Mouse (Mus musculus) kidney, postnatal 25 days (tissue): ENCODE results near the gene Noa1.

ENCODE experiments used
- DNase-seq, 2 experiments: peaks; one replicate each; pipeline ENCODE4 v3.0.0; 2021; ENCODE audit warnings: mixed read lengths in 2 of 2

The Noa1 gene

DNA sequence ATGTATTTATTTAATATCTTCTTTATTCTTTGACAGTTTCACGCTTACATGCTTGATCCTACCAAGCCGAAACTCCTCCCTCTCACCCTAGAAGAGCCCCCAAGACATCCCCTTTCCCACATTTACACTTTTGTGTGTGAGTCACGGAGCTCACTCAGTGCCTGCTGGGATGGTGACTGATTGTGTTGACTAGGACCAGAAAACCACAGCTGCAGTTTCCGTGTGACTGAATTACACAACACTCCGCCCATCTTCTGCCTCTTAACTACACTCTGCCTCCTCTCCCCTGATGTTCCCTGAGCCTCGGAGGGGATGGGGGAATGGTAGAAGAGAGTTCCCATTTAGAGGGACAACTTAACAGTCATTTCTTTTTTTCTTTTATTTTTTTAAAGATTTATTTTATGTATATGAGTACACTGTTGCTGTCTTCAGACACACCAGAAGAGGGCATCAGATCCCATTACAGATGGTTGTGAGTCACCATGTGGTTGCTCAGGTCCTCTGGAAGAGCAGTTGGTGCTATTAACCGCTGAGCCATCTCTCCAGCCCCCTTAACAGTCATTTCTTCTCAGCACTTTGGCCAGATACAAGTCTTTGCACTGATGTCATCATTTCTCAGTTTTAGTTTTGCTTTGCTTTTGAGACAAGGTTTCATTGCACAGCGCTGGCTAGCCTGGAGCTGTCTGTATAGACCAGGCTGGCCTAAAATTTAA, 57.6 kb downstream of the Noa1 start:
- no peak for DNase-seq

DNA sequence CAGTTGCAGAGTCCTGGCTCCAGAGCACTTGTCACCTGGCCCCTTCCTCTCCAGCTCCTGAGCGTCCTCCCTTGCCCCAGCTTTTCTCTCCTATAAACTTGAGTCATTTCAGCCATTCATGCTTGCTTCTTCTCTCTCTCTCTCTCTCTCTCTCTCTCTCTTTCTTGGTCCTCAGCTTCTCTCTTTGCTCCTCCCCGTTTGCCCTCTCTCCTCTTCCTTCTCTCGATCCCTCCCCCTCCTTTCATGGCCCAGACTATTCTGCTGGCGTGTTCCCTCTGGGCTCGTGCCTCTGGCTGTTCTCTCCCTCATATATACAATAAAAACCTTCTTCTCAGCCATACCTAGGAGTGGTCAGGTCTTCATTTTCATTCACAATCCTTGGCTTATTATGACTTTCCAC, 58.2 kb downstream of the Noa1 start:
- DNase-seq: no peak

DNA sequence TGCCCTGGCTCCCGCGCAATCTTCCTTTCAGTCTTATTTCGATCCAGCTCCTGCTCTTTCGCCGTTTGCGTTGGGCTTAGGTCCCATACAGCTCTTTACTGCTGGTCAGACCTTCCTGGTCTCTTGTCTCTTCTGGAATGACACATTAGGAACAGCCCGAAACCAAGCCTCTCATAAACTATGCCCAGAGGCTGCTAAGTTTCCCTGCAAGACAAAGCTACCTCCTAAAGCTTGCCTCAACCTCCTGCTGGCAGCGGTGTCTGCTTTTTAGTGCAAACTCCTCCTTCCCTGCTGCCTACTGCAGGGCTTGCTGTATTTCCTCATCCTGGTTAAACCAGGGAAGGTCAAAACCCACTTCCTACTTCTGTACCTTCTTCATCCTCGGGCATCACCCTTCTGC, 59.8 kb downstream of the Noa1 start:
- DNase-seq: no peak

- peak; percentile 44 to 57 for DNase-seq
Measured at GRCm38 (mm10) chr5:77245787-77246671, 63.9 kb downstream of the Noa1 start.

DNA sequence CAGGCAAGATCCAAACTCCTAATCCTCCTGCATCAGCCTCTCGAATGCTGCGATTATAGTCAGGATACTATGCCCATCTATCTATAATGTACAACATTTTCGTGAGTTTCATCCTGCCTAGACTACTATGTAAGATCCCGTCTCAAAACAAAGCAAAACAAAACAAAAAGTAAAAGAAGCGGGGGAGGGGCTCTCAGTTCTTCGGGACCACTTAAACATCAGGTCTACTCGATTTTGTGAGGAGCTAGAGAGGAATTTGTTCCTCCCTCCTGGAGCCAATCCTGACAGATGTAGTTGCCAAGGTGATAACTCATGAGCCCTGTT, 64.5 kb downstream of the Noa1 start:
- no peak for DNase-seq

DNA sequence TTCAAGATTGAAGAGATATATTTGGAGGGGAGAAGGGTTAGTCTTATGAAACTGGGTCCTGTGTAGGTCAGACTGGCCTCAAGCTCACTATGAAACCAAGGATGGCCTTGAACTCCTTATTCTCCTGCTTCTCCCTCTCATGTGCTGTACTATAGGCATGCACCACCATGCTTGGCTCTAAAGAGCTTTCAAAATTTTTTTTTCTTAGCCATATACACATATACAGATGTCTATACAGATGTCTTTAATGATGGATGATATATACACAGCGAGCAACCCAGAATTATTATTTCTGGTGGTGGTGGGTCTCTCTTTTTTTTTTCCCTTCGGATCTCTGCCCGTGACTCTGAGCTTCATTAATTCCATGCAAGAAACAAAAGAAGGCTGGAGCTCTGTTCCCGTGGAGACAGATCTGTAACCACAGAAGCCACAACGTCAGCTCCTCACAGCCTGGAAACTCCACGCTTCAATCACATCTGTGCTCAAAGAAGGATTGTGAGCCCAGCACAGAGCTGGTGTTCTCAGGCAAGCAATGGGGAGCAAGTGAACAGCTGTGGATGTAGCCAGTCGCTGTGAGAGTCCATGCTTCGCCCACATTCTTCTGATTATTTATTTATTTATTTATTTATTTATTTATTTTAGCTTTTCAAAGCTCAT, 65.4 kb downstream of the Noa1 start:
- DNase-seq: no peak
